Mouse (Mus musculus): Measurements from ENCODE around the gene Chd9. TPM values are rescaled to one million over a fixed set of nuclear protein-coding genes. Genes with fewer than 3 reads are reported as not detected.

Chd9 gene
- total RNA-seq, 2 experiments from 2014 or later: 183 to 217 TPM

Small RNA genes within 50 kb of the gene (microRNA-seq; reads per million reads assigned to microRNA genes)
- gene Gm44382: not detected

Other genes starting within 250 kb of the Chd9 start
- gene Gm19935, start 11.0 kb upstream of the Chd9 start, total RNA-seq (2021): 1 to 10 TPM; 1.4 TPM
- gene Rbl2, start 241.7 kb downstream of the Chd9 start, total RNA-seq (2021): 10 to 100 TPM; 35.5 to 45.7 TPM

All from left cerebral cortex, postnatal 36 days (tissue).